Mouse (Mus musculus): ENCODE measurements around the gene Fnbp1l. TPM values are rescaled to one million over a fixed set of nuclear protein-coding genes. Genes with fewer than 3 reads are reported as not detected.

Gene Fnbp1l
- polyA plus RNA-seq, 1 experiment from 2014 or later: 277 TPM

DNA sequence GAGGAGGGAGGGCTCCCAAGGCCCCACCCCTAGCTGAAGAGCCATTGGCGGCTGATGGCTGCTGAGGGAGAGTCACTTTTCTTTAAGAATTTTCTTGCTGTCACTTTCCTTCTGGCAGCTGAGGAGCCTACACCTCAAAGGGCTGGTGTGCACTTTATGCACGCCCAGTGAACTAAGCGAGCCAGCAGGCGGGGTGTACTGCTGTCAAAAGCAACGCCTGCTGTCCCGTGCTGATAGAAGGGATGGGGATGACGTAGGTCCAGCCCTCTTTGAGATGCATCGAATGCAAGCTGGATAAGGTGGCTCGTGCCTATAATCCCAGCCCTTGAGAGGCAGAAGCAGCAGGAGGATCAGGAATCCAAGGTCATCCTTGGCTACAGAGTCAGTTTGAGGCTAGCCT is 118.6 kb downstream of the Fnbp1l start:
- H3K9me3 ChIP-seq (ENCODE audit: control insufficient read depth, low read length): no peaks in the 10 kb centered on the region
- no peaks in the 10 kb centered on the region for H3K36me3 ChIP-seq (ENCODE audit: control insufficient read depth, insufficient read depth, low read length)
- H3K9ac ChIP-seq (replicated peaks; ENCODE audit: low read length): no peak overlapping the region
- H3K4me1 ChIP-seq (ENCODE audit: control insufficient read depth, insufficient read depth, low read length): peaks cover 4% of the 10 kb centered on the region; the same call in 1 of the 2 replicates
- H3K4me2 ChIP-seq (ENCODE audit: low read length): no peak overlapping the region
- no peak overlapping the region for H3K4me3 ChIP-seq (replicated peaks; ENCODE audit: low read depth, low read length)
- no peaks in the 10 kb centered on the region for H3K27me3 ChIP-seq (ENCODE audit: control insufficient read depth, insufficient read depth, low read length)
- DNase-seq: no peak
- 84% methylated on average over 9 of the region's 9 CpGs for WGBS
- ATAC-seq (ENCODE audit: low FRiP score, low TSS enrichment): no peak
- H3K27ac ChIP-seq (replicated peaks; ENCODE audit: low read depth, low read length): no peak overlapping the region

DNA sequence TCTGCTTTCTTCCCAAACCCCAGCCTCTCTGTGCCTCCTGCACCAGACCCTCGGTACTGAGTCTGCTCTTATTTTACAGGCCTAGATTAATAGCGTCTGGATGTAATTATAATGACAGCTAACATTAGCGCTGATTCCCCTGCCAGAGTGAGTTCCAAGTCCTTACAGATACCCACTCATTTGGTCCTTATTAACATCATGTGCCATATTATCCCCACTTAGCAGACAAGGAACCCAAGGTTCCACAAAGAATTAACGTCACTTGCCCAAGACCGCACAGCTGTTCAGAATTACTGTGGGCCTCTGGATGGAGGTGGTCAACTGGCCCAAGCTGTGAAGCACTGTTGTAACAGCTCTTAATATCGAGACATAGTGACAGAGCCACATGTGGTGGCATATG is 119.9 kb downstream of the Fnbp1l start:
- H3K4me2 ChIP-seq (ENCODE audit: low read length): no peak overlapping the region
- H3K27ac ChIP-seq (replicated peaks; ENCODE audit: low read depth, low read length): no peak overlapping the region
- ATAC-seq (ENCODE audit: low FRiP score, low TSS enrichment) (no peak), DNase-seq (no peak)
- H3K9me3 ChIP-seq (ENCODE audit: control insufficient read depth, low read length): no peaks in the 10 kb centered on the region
- 92% methylated on average over 6 of the region's 6 CpGs for WGBS
- peaks cover 4% of the 10 kb centered on the region; the same call in 1 of the 2 replicates for H3K4me1 ChIP-seq (ENCODE audit: control insufficient read depth, insufficient read depth, low read length)
- no peak overlapping the region for H3K4me3 ChIP-seq (replicated peaks; ENCODE audit: low read depth, low read length)
- no peak overlapping the region for H3K9ac ChIP-seq (replicated peaks; ENCODE audit: low read length)
- no peaks in the 10 kb centered on the region for H3K36me3 ChIP-seq (ENCODE audit: control insufficient read depth, insufficient read depth, low read length)
- no peaks in the 10 kb centered on the region for H3K27me3 ChIP-seq (ENCODE audit: control insufficient read depth, insufficient read depth, low read length)

DNA sequence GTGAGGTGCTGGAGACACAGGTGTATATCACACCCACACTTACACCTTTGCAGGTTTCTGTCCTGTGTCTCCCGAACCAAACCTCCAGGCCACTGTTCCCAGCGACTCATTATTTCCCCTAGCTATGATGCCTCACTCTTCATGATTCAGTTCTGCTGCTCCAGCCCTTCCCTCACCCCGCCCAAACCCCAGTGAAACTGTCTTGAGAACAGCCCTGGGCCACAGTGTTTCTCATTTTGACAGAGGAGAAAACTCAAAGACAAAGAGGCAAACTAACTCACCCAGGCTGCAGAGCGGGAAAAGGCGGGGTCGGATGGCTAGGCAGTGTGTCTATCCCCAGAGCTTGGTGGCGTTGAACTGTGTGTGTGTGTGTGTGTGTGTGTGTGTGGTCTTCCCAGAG is 121.0 kb downstream of the Fnbp1l start:
- H3K9me3 ChIP-seq (ENCODE audit: control insufficient read depth, low read length): no peaks in the 10 kb centered on the region
- no peaks in the 10 kb centered on the region for H3K27me3 ChIP-seq (ENCODE audit: control insufficient read depth, insufficient read depth, low read length)
- H3K4me2 ChIP-seq (ENCODE audit: low read length): no peak overlapping the region
- no peak overlapping the region for H3K27ac ChIP-seq (replicated peaks; ENCODE audit: low read depth, low read length)
- no peak overlapping the region for H3K4me3 ChIP-seq (replicated peaks; ENCODE audit: low read depth, low read length)
- ATAC-seq (ENCODE audit: low FRiP score, low TSS enrichment) (no peak), DNase-seq (no peak)
- no peaks in the 10 kb centered on the region for H3K36me3 ChIP-seq (ENCODE audit: control insufficient read depth, insufficient read depth, low read length)
- peaks cover 10% of the 10 kb centered on the region for H3K4me1 ChIP-seq (ENCODE audit: control insufficient read depth, insufficient read depth, low read length)
- H3K9ac ChIP-seq (replicated peaks; ENCODE audit: low read length): no peak overlapping the region
- 91% methylated on average over 7 of the region's 7 CpGs for WGBS

DNA sequence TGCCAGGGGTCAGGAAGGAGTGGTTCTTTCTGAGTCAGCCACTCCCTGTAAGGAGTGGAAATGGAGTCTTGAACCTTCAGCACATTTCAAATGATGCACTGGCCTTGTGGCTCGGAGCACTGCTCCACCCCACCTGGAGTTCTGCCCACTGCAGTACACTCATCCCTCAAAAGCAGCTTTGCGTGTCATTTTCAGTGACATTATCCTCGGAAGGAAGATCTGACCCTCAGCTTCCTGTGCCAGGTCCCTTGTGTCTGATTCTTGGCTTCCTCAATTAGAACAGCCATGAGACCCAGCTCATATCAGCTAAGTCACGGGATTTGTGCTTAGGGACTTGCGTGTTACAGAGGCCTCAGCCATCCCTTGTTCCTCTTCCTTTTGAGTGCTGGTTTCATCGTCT is 121.6 kb downstream of the Fnbp1l start:
- no peak overlapping the region for H3K4me2 ChIP-seq (ENCODE audit: low read length)
- H3K9me3 ChIP-seq (ENCODE audit: control insufficient read depth, low read length): no peaks in the 10 kb centered on the region
- ATAC-seq (ENCODE audit: low FRiP score, low TSS enrichment) (no peak), DNase-seq (no peak)
- WGBS: 89% methylated on average over 6 of the region's 6 CpGs
- H3K9ac ChIP-seq (replicated peaks; ENCODE audit: low read length): no peak overlapping the region
- H3K27ac ChIP-seq (replicated peaks; ENCODE audit: low read depth, low read length): no peak overlapping the region
- no peak overlapping the region for H3K4me3 ChIP-seq (replicated peaks; ENCODE audit: low read depth, low read length)
- H3K4me1 ChIP-seq (ENCODE audit: control insufficient read depth, insufficient read depth, low read length): peaks cover 10% of the 10 kb centered on the region
- H3K27me3 ChIP-seq (ENCODE audit: control insufficient read depth, insufficient read depth, low read length): no peaks in the 10 kb centered on the region
- no peaks in the 10 kb centered on the region for H3K36me3 ChIP-seq (ENCODE audit: control insufficient read depth, insufficient read depth, low read length)

DNA sequence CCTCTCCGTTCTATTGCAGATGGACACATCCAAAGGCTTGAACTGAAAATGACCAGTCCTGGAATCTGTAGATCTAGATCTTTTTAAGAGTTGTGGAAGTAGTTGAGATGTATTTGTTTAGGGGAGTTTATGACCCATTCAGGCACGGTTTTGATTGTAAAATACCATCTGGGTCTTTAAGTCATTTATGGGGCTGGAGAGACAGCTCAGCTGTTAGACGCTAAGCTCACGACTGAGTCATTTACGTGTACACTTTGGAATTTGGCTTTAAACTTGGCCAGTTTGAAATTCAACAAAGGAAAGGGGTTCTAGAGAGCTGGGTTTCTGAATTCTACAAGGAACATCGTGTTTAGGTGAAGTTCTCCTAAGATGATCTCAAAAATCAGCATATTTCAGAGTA is 124.8 kb downstream of the Fnbp1l start:
- no peak overlapping the region for H3K4me2 ChIP-seq (ENCODE audit: low read length)
- 91% methylated on average over 6 of the region's 6 CpGs for WGBS

DNA sequence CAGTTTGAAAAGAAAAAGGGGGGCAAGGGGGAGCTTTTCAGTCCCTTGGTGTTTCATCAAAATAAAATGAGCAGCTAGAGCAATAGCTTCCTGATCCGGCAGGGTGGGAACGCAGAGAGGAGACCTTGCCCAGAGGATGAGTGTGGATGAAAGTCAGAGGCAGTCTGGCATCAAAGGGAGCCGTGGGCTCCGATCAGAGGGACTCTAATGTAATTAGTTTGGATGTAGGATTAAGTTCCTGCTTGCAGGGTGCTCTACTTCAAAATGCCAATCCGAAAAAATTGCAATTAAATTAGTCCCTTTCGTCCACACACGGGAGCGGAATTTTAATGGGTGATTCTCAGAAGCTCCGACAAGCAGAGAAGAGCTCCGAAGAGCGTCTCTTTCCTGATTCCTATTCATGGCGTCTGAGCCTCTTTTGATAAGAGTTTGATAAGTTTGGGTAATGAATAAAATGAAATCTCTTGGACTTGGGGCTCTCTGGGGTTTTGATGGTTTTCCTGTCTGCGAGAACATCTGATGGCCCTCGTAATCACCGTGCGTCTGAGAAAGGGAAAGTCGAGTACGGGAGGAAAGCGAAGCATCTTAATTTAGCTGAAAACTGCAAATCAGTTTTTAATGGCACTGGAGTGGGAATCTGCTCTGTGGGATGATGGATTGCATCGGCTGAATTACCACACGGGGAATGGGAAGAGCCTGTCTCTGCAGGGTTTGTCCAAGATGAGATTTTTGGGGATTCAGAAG is 126.5 kb downstream of the Fnbp1l start:
- no peaks in the 10 kb centered on the region for H3K9me3 ChIP-seq (ENCODE audit: control insufficient read depth, low read length)
- no peaks in the 10 kb centered on the region for H3K36me3 ChIP-seq (ENCODE audit: control insufficient read depth, insufficient read depth, low read length)
- peak overlapping the region; percentile 35 for H3K4me2 ChIP-seq (ENCODE audit: low read length)
- ATAC-seq (ENCODE audit: low FRiP score, low TSS enrichment) (peak; percentile 81), DNase-seq (peak; percentile 75)
- H3K27me3 ChIP-seq (ENCODE audit: control insufficient read depth, insufficient read depth, low read length): no peaks in the 10 kb centered on the region
- no peak overlapping the region for H3K9ac ChIP-seq (replicated peaks; ENCODE audit: low read length)
- WGBS: 26% methylated on average over 21 of the region's 21 CpGs
- H3K27ac ChIP-seq (replicated peaks; ENCODE audit: low read depth, low read length): peak overlapping the region; percentile 70
- H3K4me3 ChIP-seq (replicated peaks; ENCODE audit: low read depth, low read length): no peak overlapping the region
- H3K4me1 ChIP-seq (ENCODE audit: control insufficient read depth, insufficient read depth, low read length): peaks cover 17% of the 10 kb centered on the region

More for the DNA sequence above, 124.8 kb downstream of the Fnbp1l start:
- Histone ChIP-seq H3K27me3 (ENCODE audit: control insufficient read depth, insufficient read depth, low read length) (no peaks in the 10 kb centered on the region), H3K27ac (replicated peaks; ENCODE audit: low read depth, low read length) (no peak overlapping the region), H3K4me3 (replicated peaks; ENCODE audit: low read depth, low read length) (no peak overlapping the region), H3K4me1 (ENCODE audit: control insufficient read depth, insufficient read depth, low read length) (peaks cover 17% of the 10 kb centered on the region), H3K9ac (replicated peaks; ENCODE audit: low read length) (no peak overlapping the region), H3K36me3 (ENCODE audit: control insufficient read depth, insufficient read depth, low read length) (no peaks in the 10 kb centered on the region), H3K9me3 (ENCODE audit: control insufficient read depth, low read length) (no peaks in the 10 kb centered on the region)
- DNase-seq (no peak), ATAC-seq (ENCODE audit: low FRiP score, low TSS enrichment) (no peak)

DNA sequence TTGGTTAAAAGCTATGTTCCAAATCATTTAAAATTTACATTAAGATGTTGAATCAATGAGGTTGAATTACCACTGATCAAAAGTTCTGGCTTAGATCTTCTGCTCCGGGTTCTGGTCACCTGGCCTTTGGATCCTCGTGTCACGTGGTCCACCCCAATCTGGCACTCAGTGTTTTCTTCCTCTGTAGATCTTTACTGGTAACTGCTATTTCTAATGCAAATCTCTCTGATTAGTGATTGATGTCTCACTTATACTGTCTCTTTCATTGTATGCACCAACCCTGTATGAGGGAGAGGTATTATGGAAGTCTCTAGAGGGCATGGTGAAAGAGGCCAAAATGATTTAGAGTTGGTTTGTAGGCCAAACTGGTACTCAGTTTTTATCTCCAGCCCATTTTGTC is 127.5 kb downstream of the Fnbp1l start:
- H3K4me3 ChIP-seq (replicated peaks; ENCODE audit: low read depth, low read length): no peak overlapping the region
- no peaks in the 10 kb centered on the region for H3K27me3 ChIP-seq (ENCODE audit: control insufficient read depth, insufficient read depth, low read length)
- WGBS: 67% methylated on average over 3 of the region's 3 CpGs
- H3K4me1 ChIP-seq (ENCODE audit: control insufficient read depth, insufficient read depth, low read length): peaks cover 17% of the 10 kb centered on the region
- no peak overlapping the region for H3K9ac ChIP-seq (replicated peaks; ENCODE audit: low read length)
- no peaks in the 10 kb centered on the region for H3K9me3 ChIP-seq (ENCODE audit: control insufficient read depth, low read length)
- peak overlapping the region; percentile 6; the same call in 1 of the 2 replicates for H3K27ac ChIP-seq (replicated peaks; ENCODE audit: low read depth, low read length)
- DNase-seq (no peak), ATAC-seq (ENCODE audit: low FRiP score, low TSS enrichment) (no peak)
- no peaks in the 10 kb centered on the region for H3K36me3 ChIP-seq (ENCODE audit: control insufficient read depth, insufficient read depth, low read length)
- H3K4me2 ChIP-seq (ENCODE audit: low read length): no peak overlapping the region

DNA sequence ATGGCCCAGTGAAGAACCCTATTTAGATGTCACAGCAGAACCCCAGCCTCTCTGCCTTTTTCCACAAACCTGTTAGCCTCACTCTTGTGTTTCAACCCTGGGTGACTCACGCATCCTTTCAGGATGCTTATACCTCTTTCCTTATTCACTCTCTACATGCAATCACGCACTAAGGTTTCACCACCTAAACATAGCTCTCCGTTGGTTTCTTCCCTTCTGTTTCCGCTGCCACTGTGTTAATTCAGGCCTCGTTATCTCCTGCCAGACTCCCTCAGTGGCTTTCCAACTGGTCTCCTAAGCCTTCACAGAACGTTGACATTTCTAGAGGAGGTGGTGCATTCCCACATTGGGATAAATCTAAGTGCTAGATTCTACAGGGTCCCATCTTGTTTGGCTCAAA is 128.9 kb downstream of the Fnbp1l start:
- ATAC-seq (ENCODE audit: low FRiP score, low TSS enrichment) (no peak), DNase-seq (no peak)
- Histone ChIP-seq H3K9ac (replicated peaks; ENCODE audit: low read length) (no peak overlapping the region), H3K27ac (replicated peaks; ENCODE audit: low read depth, low read length) (no peak overlapping the region), H3K36me3 (ENCODE audit: control insufficient read depth, insufficient read depth, low read length) (no peaks in the 10 kb centered on the region), H3K4me2 (ENCODE audit: low read length) (no peak overlapping the region), H3K4me3 (replicated peaks; ENCODE audit: low read depth, low read length) (no peak overlapping the region), H3K9me3 (ENCODE audit: control insufficient read depth, low read length) (no peaks in the 10 kb centered on the region), H3K4me1 (ENCODE audit: control insufficient read depth, insufficient read depth, low read length) (peaks cover 17% of the 10 kb centered on the region), H3K27me3 (ENCODE audit: control insufficient read depth, insufficient read depth, low read length) (no peaks in the 10 kb centered on the region)
- 83% methylated on average over 6 of the region's 6 CpGs for WGBS
